Mouse (Mus musculus) bone marrow macrophage, adult 2 months (primary cell): ENCODE data around the gene Anxa4.

ENCODE experiments used
- CTCF ChIP-seq: IDR thresholded peaks from 2 replicates; pipeline ENCODE4 v1.5.1; 2012; ENCODE audit warnings: low read depth, mild to moderate bottlenecking, low read length, moderate library complexity
- POLR2A ChIP-seq: IDR thresholded peaks from 2 replicates; pipeline ENCODE4 v1.6.1; 2012; ENCODE audit warnings: mild to moderate bottlenecking, low read depth, low read length, borderline replicate concordance

GRCm38 (mm10) chr6:86702577-86702976, 90.8 kb downstream of the Anxa4 start:
- TF ChIP-seq CTCF = no peak
- TF ChIP-seq POLR2A = no peak
